Mouse (Mus musculus) heart, embryonic 14.5 days (tissue): ENCODE data around the gene Hemk1. TPM values are rescaled to one million over a fixed set of nuclear protein-coding genes. Genes with fewer than 3 reads are reported as not detected.

Experiments
- ATAC-seq: fragments of 200-750 bp; cut with Nextera tagmentation; 2 replicates; pipeline ENCODE4 v1.8.0; 2017; ENCODE audit warnings: low read depth, moderate TSS enrichment; ENCODE audit not compliant: insufficient number of reproducible peaks, insufficient read depth, low FRiP score
- H3K27ac ChIP-seq, 2 experiments: fragments of 200-500 bp in 1 of 2; fragments of 300-500 bp in 1 of 2; sonication (generic) in 1 of 2; replicated peaks in 1 of 2; 2 replicates each; pipeline ENCODE4 v1.5.1; 2012 to 2014; ENCODE audit warnings: low read depth in 2 of 2, low read length in 2 of 2, control low read depth in 1 of 2, mild to moderate bottlenecking in 1 of 2, mixed read lengths in 1 of 2; ENCODE audit not compliant: control insufficient read depth in 1 of 2, insufficient read depth in 1 of 2
- H3K27me3 ChIP-seq: fragments of 300-500 bp; sonication (generic); 2 replicates; pipeline ENCODE4 v1.6.1; 2014; ENCODE audit warnings: mild to moderate bottlenecking, low read length, control low read depth; ENCODE audit not compliant: control insufficient read depth, insufficient read depth
- H3K36me3 ChIP-seq: fragments of 300-500 bp; sonication (generic); 2 replicates; pipeline ENCODE4 v1.6.1; 2014; ENCODE audit warnings: mild to moderate bottlenecking, control low read depth, low read length, mixed read lengths; ENCODE audit not compliant: control insufficient read depth, insufficient read depth
- H3K4me1 ChIP-seq, 2 experiments: fragments of 200-500 bp in 1 of 2; fragments of 300-500 bp in 1 of 2; sonication (generic) in 1 of 2; 2 replicates each; pipeline ENCODE4 v1.6.1; 2012 to 2014; ENCODE audit warnings: low read length in 2 of 2, control low read depth in 1 of 2, mixed read lengths in 1 of 2; ENCODE audit not compliant: control insufficient read depth in 2 of 2, insufficient read depth in 2 of 2
- H3K4me2 ChIP-seq: fragments of 300-500 bp; sonication (generic); 2 replicates; pipeline ENCODE4 v1.6.1; 2014; ENCODE audit warnings: mild to moderate bottlenecking, low read length
- H3K4me3 ChIP-seq, 2 experiments: fragments of 200-500 bp in 1 of 2; fragments of 300-500 bp in 1 of 2; sonication (generic) in 1 of 2; 2 replicates each; pipeline ENCODE4 v1.5.1; 2012 to 2014; ENCODE audit warnings: low read length in 2 of 2, mild to moderate bottlenecking in 2 of 2, control low read depth in 1 of 2, low read depth in 1 of 2, moderate library complexity in 1 of 2; ENCODE audit not compliant: control insufficient read depth in 1 of 2, insufficient read depth in 1 of 2
- H3K9ac ChIP-seq: fragments of 300-500 bp; sonication (generic); 2 replicates; pipeline ENCODE4 v1.6.1; 2014; ENCODE audit warnings: mild to moderate bottlenecking, low read length
- H3K9me3 ChIP-seq: fragments of 300-500 bp; sonication (generic); 2 replicates; pipeline ENCODE4 v1.6.1; 2016; ENCODE audit warnings: low read length, control low read depth; ENCODE audit not compliant: control insufficient read depth
- WGBS: fragments of 180-500 bp; shearing (Covaris S2); extraction: QIAGEN DNeasy Blood & Tissue Kit; methylation state at CpG from one replicate; pipeline ENCODE4 v1.1.7; 2014; 5-methylcytosine and 5-hydroxymethylcytosine counted together
- polyA plus RNA-seq: library from polyadenylated mRNA; unstranded; fragments of >200 nt; fragmentation: Nextera tagmentation; extraction: Ambion mirVana; gene quantifications from 2 replicates; pipeline ENCODE4 v1.2.1, GENCODE M21; 2014

The Hemk1 gene
- polyA plus RNA-seq, 1 experiment from 2014 or later, result 14.2 TPM

DNA sequence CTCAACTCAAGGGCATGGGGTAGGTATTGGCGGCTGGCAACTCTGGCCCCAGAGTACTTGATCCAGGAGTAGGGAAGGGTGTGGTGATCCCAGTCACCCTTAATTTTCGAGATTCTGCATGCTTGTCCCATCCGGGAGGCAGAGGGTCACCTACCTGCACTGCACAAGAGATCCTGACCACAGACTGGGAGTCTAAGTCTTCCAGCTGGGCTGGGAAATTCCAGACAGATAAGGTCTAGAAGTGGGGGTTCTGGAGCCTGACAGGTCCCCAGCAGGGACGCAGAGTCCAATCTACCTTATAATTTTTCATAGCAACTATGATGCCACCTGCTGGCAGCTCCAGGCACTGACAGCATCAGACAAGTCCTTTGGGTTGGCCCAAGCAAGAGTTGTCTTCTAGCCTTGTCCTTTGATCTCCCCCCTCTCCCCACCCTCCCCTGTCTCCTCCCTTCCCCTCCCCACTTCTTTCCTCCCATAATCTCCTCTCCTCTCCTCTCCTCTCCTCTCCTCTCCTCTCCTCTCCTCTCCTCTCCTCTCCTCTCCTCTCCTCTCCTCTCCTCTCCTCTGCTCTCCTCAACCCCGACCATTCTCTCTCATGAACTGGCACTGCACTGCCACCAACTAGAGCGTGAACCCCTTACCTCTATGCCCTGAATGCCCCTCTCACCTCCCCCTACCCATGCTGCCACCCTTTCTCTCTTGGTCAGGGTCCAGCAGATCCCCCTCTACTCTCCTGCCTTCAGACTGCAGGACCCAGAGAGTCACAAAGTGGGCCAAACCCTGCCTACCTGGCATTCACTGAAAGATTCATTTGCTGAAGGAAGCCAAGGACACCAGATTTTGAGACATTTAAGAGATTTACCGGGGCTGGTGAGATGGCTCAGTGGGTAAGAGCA, 18.0 kb upstream of the Hemk1 start:
- Histone ChIP-seq H3K9me3 (no peaks in the 10 kb centered on the region), H3K27ac (no peak overlapping the region), H3K4me3 (no peak overlapping the region), H3K36me3 (no peaks in the 10 kb centered on the region), H3K9ac (no peak overlapping the region), H3K4me2 (no peak overlapping the region), H3K4me1 (peaks cover 8 to 10% of the 10 kb centered on the region in 2 experiments), H3K27me3 (no peaks in the 10 kb centered on the region)
- ATAC-seq, result no peak
- WGBS, result 42% methylated on average over 6 of the region's 7 CpGs

DNA sequence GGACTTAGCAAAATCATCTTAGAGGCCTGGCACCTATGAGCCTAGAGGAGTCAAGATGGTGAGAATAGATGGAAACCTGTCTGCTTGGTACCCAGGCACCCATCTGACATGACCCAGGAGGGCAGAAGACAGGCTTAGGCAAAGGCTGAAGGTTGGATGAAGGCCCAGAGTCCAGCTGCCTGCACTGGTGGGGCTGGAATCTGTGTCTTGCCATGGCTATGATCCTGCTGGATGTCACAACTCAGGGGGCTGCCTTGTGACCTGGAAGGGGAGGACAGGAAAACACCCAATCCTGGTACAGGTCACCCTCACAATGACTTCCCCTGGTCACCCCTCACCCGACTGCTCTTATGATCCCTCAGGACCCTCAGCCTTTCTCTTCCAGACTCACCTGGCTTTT, 16.7 kb upstream of the Hemk1 start:
- Histone ChIP-seq H3K36me3 (no peaks in the 10 kb centered on the region), H3K4me2 (no peak overlapping the region), H3K4me3 (no peak overlapping the region), H3K9ac (no peak overlapping the region), H3K4me1 (0 out of 4 replicates have a peak, but pooled peaks cover 0 to 2% of the 10 kb centered on the region in 2 experiments), H3K27ac (no peak overlapping the region), H3K9me3 (no peaks in the 10 kb centered on the region), H3K27me3 (no peaks in the 10 kb centered on the region)
- WGBS, result 68% methylated on average over 1 of the region's 1 CpGs
- no peak for ATAC-seq

DNA sequence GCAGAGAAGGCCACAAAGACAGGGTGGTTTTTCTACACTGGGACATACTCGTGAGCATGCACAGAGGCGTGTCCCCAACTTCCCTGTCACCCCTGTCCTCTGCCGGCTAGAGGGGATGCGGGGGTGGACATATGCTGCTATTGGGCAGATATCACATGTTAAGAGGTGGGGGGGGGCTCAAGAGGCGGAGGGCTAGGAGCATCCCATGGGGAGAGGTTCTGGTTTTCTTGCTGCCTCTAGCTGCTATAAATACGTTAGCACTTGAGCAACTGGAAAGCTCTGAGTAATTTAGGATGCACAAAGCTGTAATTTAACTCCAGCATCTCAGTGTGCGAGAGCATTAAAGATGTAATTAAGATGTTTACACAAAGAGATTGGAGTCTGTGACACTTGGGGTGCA, 11.2 kb upstream of the Hemk1 start:
- Histone ChIP-seq H3K27me3 (no peaks in the 10 kb centered on the region), H3K36me3 (no peaks in the 10 kb centered on the region), H3K4me1 (no peaks in the 10 kb centered on the region), H3K9me3 (no peaks in the 10 kb centered on the region), H3K27ac (no peak overlapping the region), H3K9ac (no peak overlapping the region), H3K4me2 (no peak overlapping the region), H3K4me3 (no peak overlapping the region)
- 51% methylated on average over 7 of the region's 7 CpGs for WGBS
- no peak for ATAC-seq

DNA sequence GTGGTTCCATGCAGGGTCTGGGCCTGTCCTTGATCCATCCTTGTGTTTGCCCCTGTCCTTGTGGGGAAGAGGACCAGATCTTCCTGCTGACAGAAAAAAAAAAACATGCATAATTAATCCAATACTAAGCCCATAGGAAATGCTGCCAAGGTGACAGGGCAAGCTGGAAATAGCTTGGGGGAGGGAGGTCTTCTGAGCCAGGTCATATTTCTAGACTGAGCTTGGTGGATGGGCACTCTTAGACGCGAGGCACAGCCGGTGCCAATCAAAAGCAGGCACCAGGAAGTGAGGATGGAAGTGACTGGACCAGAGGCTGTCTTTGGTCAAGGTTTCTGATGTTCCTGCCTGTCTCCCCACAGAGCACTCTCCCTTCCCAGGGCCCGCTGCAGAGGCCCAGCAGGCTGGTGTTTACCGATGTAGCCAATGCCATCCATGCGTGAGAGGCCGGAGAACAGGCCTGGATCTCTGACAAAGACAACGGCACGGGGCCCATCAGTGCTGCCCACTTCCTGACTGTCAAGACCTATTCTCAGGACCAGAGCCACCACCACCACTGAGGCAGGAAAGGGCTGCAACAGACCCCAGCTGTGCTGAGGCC, 9.5 kb upstream of the Hemk1 start:
- no peak overlapping the region for H3K9ac ChIP-seq
- no peaks in the 10 kb centered on the region for H3K36me3 ChIP-seq
- H3K27ac ChIP-seq, result no peak overlapping the region
- WGBS, result 76% methylated on average over 9 of the region's 9 CpGs
- no peak overlapping the region for H3K4me3 ChIP-seq
- ATAC-seq, result no peak
- no peaks in the 10 kb centered on the region for H3K27me3 ChIP-seq
- H3K9me3 ChIP-seq, result no peaks in the 10 kb centered on the region
- no peaks in the 10 kb centered on the region for H3K4me1 ChIP-seq
- H3K4me2 ChIP-seq, result no peak overlapping the region

DNA sequence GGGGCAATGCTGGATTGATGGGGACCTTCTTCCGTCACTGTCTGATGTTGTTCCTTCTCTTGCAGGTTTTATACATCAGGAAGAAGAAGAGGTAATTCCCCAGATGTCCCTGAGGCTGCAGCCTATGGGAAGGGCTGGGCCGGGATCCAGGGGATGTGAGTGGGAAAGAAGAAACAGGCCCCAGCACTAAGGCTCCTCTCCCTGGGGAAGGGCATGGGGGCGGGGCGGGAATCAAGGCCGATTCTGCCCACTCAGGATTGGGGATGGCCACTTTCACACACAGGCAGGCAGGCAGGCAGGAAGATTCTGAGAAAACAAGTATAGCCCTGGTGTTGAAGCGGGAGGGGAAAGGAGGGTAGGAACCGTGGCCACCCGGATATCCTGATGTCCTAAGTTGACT, 7.9 kb upstream of the Hemk1 start:
- Histone ChIP-seq H3K4me2 (no peak overlapping the region), H3K27me3 (peaks cover 1% of the 10 kb centered on the region; the same call in 1 of the 2 replicates), H3K9me3 (no peaks in the 10 kb centered on the region), H3K4me3 (no peak overlapping the region), H3K9ac (no peak overlapping the region), H3K4me1 (peaks cover 0 to under 1% of the 10 kb centered on the region in 2 experiments; a peak in 2 of 4 replicates), H3K36me3 (no peaks in the 10 kb centered on the region), H3K27ac (no peak overlapping the region)
- ATAC-seq, result no peak
- 80% methylated on average over 8 of the region's 8 CpGs for WGBS

DNA sequence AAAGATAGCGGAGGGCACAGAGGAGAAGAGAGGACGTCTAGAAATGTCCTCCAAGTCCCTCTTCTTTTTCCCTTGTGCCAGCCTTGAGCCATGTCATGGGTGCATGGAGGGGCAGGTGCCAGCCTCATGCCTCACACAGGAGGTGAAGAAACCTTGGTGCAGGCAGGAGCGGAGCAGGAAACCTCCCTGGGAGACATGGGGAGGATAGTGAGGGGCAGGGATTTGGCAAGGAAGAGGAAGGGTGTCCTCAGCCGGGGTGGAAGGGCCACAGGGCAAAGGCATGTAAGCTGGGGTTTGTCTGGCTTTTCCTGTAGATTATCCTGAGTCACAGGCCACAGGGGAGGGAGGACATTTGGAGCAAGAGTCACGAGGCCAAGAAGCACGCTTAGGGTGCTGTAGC, 5.9 kb upstream of the Hemk1 start:
- peaks cover 3 to 5% of the 10 kb centered on the region in 2 experiments; a peak in 2 of 4 replicates for H3K4me1 ChIP-seq
- H3K36me3 ChIP-seq, result no peaks in the 10 kb centered on the region
- 54% methylated on average over 6 of the region's 6 CpGs for WGBS
- no peaks in the 10 kb centered on the region for H3K9me3 ChIP-seq
- no peak for ATAC-seq
- H3K9ac ChIP-seq, result no peak overlapping the region
- peaks cover 3% of the 10 kb centered on the region; the same call in 1 of the 2 replicates for H3K27me3 ChIP-seq
- H3K4me2 ChIP-seq, result no peak overlapping the region
- no peak overlapping the region for H3K4me3 ChIP-seq
- H3K27ac ChIP-seq, result no peak overlapping the region

DNA sequence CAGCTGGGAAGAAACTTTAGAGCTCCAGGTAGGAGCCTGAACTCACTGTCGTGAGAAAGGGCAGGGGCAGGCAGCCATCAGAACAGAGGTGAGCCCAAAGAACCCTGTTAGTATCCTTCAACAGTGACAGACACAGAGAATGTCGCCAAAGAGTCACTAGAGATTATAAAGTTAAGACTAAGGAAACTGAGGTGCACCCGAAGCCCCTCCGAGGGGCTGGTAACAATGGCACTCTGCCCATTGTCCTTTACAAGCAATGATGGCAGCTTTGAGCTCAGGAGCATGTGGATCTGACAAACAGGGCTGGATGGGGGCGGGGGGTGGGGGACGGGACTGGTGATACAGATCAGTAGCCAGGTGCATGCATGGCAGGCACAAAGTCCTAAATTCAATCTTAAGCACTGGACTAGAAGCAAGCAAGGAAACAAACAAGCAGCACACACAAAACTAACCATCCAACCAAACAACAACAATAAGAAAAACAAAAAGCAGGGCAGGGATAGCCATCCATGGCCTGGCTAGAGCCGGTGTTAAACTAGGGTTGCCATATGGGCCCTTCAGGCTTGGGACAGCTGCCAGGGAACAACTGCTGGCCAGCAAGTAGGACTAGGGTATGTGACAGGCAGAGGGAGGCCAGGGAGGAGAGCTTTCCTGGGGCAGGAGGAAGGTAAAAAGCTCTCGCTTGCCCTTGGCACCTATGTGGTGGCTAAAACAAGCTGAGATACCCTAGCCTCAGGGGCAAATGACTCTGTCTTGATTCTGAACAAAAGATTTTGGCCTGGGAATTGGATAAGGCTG, 5.2 kb upstream of the Hemk1 start:
- H3K9me3 ChIP-seq, result no peaks in the 10 kb centered on the region
- H3K4me1 ChIP-seq, result peaks cover 8 to 9% of the 10 kb centered on the region in 2 experiments; a peak in 3 of 4 replicates
- no peak overlapping the region for H3K4me3 ChIP-seq
- H3K4me2 ChIP-seq, result no peak overlapping the region
- WGBS, result 58% methylated on average over 8 of the region's 8 CpGs
- ATAC-seq, result no peak
- H3K27ac ChIP-seq, result no peak overlapping the region
- H3K36me3 ChIP-seq, result no peaks in the 10 kb centered on the region
- H3K9ac ChIP-seq, result no peak overlapping the region
- peaks cover 3% of the 10 kb centered on the region; the same call in 1 of the 2 replicates for H3K27me3 ChIP-seq
